Mouse (Mus musculus) midbrain, embryonic 14.5 days (tissue): ENCODE data around the gene Med21. TPM values are rescaled to one million over a fixed set of nuclear protein-coding genes. Genes with fewer than 3 reads are reported as not detected.

Experiments
- ATAC-seq: fragments of 200-750 bp; cut with Nextera tagmentation; 2 replicates; pipeline ENCODE4 v1.8.0; 2017; ENCODE audit warnings: moderate number of reproducible peaks, moderate library complexity; ENCODE audit not compliant: low FRiP score, low TSS enrichment
- DNase-seq: peaks from one replicate; pipeline ENCODE4 v3.0.0-alpha.2; 2015
- H3K27ac ChIP-seq: fragments of 300-500 bp; sonication (generic); replicated peaks from 2 replicates; pipeline ENCODE4 v1.5.1; 2014; ENCODE audit warnings: mild to moderate bottlenecking, low read depth, low read length, moderate library complexity
- H3K27me3 ChIP-seq: fragments of 300-500 bp; sonication (generic); 2 replicates; pipeline ENCODE4 v1.6.1; 2014; ENCODE audit warnings: low read length, control low read depth, mixed read lengths; ENCODE audit not compliant: control insufficient read depth, insufficient read depth
- H3K36me3 ChIP-seq: fragments of 300-500 bp; sonication (generic); 2 replicates; pipeline ENCODE4 v1.6.1; 2014; ENCODE audit warnings: low read length, control low read depth; ENCODE audit not compliant: control insufficient read depth, insufficient read depth
- H3K4me1 ChIP-seq: fragments of 300-500 bp; sonication (generic); 2 replicates; pipeline ENCODE4 v1.6.1; 2014; ENCODE audit warnings: mild to moderate bottlenecking, antibody characterized with exemption, low read length, control low read depth; ENCODE audit not compliant: control insufficient read depth, insufficient read depth
- H3K4me2 ChIP-seq: fragments of 300-500 bp; sonication (generic); 2 replicates; pipeline ENCODE4 v1.6.1; 2014; ENCODE audit warnings: mild to moderate bottlenecking, low read length, moderate library complexity
- H3K4me3 ChIP-seq: fragments of 300-500 bp; sonication (generic); replicated peaks from 2 replicates; pipeline ENCODE4 v1.5.1; 2014; ENCODE audit warnings: low read depth, low read length
- H3K9ac ChIP-seq: fragments of 300-500 bp; sonication (generic); replicated peaks from 2 replicates; pipeline ENCODE4 v1.6.1; 2014; ENCODE audit warnings: mild to moderate bottlenecking, low read length, moderate library complexity
- H3K9me3 ChIP-seq: fragments of 300-500 bp; sonication (generic); 2 replicates; pipeline ENCODE4 v1.6.1; 2016; ENCODE audit warnings: low read length, control low read depth, mixed read lengths; ENCODE audit not compliant: control insufficient read depth
- WGBS: fragments of 180-500 bp; shearing (Covaris S2); extraction: QIAGEN DNeasy Blood & Tissue Kit; methylation state at CpG from one replicate; pipeline ENCODE4 v1.1.7; 2014; 5-methylcytosine and 5-hydroxymethylcytosine counted together
- polyA plus RNA-seq: library from polyadenylated mRNA; unstranded; fragments of >200 nt; fragmentation: Nextera tagmentation; extraction: Ambion mirVana; gene quantifications from 2 replicates; pipeline ENCODE4 v1.2.1, GENCODE M21; 2014

Gene Med21
- polyA plus RNA-seq = 103 and 105 TPM in 2 replicates

DNA sequence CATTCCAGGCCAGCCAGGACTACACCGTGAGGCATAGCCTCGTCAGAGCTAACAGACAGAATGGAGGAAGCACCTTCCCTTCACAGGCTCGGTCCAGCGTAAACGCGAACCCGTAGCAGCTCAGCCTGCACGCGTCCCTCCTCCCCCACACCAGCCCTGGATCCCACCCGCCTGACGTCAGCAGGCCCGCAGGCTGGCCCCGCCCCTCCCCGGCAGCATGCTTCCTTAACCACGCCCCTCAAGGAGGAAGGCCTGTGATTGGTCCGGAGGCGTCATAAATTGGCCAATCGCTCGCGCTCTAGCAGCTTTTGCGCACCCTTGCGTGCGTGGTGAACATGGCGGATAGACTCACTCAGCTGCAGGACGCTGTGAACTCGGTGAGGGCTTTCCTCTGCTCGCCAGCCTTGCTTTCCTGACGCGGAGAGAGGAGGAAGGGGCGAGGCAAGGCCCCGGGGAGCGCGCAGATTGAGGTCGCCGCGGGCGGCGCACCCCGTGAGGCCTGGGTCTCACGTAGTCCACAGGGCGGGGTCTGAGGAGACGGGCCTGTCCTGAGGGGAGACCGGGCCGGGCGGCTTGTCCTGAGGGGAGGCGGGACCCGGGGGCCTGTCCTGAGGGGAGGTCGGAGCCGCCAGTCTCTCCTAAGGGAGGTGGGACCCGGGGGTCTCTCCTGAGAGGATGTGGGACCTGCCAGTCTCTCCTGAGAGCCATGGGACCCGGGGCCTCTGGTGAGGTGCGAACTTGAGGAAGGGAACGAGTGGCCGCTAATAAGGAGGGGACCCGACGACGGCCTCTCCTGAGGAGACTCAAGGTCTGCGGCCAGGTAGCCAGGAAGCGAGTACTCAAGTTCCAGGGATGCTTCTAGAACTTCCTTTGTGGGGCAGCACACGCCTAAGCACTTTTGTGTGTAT is at the start of gene Med21, which contains the start of gene Tm7sf3:
Gene Med21, plus strand, starts transcription at position 272 of the 908 bp plus-strand sequence.
Gene Tm7sf3, minus strand, starts transcription at position 549 of the 908 bp plus-strand sequence.
- ATAC-seq = peak; percentile 99

DNA sequence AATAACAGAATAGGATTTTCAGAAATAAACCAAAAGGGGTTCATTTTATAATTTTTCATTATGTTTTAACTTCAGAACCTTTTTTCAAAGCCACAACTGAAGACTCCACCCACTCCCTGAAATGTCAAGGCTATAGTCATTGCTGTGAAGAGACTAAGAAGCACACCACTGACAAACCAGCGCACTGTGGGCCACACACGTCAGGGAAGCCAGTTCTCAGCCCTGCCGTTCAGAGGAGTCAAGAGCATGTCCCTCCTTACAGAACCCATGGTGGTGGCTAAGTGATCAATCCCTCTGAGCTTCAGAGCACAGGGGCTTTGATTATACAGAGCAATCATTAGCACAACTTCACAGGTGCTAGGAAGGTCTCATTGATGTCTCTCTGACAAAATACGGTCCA is 39.7 kb upstream of the Med21 start:
- 87% methylated on average over 4 of the region's 4 CpGs for WGBS

More for the DNA sequence above, at the start of gene Med21, which contains the start of gene Tm7sf3:
- WGBS = under 1% methylated on average over 60 of the region's 60 CpGs
- Histone ChIP-seq H3K4me1 (peaks cover 8% of the 10 kb centered on the region), H3K9ac (peak within 1 kb of the TSS; percentile 71), H3K36me3 (no peaks in the 10 kb centered on the region), H3K4me3 (peak within 1 kb of the TSS; percentile 84), H3K27ac (peak within 1 kb of the TSS; percentile 84), H3K4me2 (peak within 1 kb of the TSS; percentile 82), H3K9me3 (no peaks in the 10 kb centered on the region), H3K27me3 (no peaks in the 10 kb centered on the region)
- peak; percentile 99 for DNase-seq

DNA sequence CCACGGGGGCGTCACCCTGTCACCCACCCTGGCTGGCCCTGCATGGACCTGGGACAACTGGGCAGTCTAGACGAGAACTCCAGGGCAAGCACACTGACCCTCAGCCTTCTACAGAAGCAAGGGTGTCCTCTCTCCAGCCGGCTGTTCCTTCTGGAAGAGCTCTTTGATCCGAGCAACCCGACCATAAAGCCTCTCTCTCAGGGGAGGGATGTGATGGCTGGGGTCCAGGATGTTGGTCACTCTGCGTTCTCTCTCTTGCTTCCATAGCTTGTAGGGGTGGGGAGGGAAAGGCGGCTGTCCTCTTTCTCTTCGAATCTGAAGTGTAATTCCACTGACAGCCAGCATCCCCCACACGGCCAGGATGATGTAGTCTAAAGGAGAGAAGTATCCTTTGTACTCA is 38.7 kb upstream of the Med21 start:
- Histone ChIP-seq H3K4me2 (no peak overlapping the region), H3K4me1 (no peaks in the 10 kb centered on the region), H3K27ac (no peak overlapping the region), H3K36me3 (peaks cover 71% of the 10 kb centered on the region), H3K9ac (no peak overlapping the region), H3K4me3 (no peak overlapping the region), H3K27me3 (no peaks in the 10 kb centered on the region), H3K9me3 (no peaks in the 10 kb centered on the region)
- ATAC-seq (no peak), DNase-seq (no peak)
- 75% methylated on average over 10 of the region's 10 CpGs for WGBS

More for the DNA sequence above, 39.7 kb upstream of the Med21 start:
- Histone ChIP-seq H3K4me1 (no peaks in the 10 kb centered on the region), H3K9me3 (no peaks in the 10 kb centered on the region), H3K9ac (no peak overlapping the region), H3K27ac (no peak overlapping the region), H3K4me3 (no peak overlapping the region), H3K4me2 (no peak overlapping the region), H3K36me3 (peaks cover 74% of the 10 kb centered on the region), H3K27me3 (no peaks in the 10 kb centered on the region)
- ATAC-seq = no peak
- DNase-seq = no peak

DNA sequence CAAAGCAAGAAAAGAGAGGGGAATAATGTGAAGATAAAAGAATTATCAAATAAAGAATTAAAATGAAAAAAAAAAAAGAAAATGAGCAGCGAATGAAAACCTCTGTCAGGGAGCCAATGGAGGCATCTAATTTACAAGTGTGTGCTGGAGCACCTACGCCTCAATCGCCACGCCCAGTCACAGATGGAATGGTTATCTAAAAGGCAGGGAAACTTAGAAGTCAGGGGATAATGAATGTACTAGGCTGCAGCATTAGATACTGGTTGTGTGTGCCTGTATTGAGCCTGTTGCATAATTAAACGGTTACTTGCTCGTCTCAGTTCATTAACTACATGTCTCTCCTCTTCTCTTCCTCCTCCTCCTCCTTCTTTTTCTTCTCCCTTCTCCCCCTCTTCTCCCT is 31.0 kb upstream of the Med21 start:
- Histone ChIP-seq H3K36me3 (peaks cover 61% of the 10 kb centered on the region), H3K27ac (no peak overlapping the region), H3K4me3 (no peak overlapping the region), H3K27me3 (no peaks in the 10 kb centered on the region), H3K9ac (no peak overlapping the region), H3K4me1 (no peaks in the 10 kb centered on the region), H3K4me2 (no peak overlapping the region), H3K9me3 (no peaks in the 10 kb centered on the region)
- DNase-seq (no peak), ATAC-seq (no peak)
- 91% methylated on average over 6 of the region's 6 CpGs for WGBS

DNA sequence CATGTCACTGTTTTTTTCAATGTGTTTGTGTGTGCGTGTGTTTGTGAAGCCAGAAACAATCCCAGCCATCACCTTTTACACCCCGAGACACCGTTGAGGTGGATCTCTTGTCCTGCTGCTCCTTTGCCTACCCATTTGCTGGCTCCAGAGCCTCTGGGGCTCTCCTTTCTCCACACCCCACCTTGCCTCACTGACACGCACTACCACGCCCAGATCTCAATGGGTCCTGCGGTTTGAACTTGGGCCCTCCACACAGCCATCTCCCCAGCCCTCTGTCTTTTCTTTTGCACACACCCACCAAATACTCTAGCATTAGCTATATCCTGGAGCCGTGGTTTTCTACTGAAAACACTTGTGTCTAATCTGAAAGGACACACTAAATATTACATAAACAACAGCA is 30.4 kb upstream of the Med21 start:
- no peak overlapping the region for H3K4me3 ChIP-seq
- ATAC-seq (no peak), DNase-seq (no peak)
- H3K27me3 ChIP-seq = no peaks in the 10 kb centered on the region
- no peak overlapping the region for H3K4me2 ChIP-seq
- peaks cover 59% of the 10 kb centered on the region for H3K36me3 ChIP-seq
- WGBS = 95% methylated on average over 7 of the region's 7 CpGs
- H3K9me3 ChIP-seq = no peaks in the 10 kb centered on the region
- no peaks in the 10 kb centered on the region for H3K4me1 ChIP-seq
- no peak overlapping the region for H3K9ac ChIP-seq
- H3K27ac ChIP-seq = no peak overlapping the region

DNA sequence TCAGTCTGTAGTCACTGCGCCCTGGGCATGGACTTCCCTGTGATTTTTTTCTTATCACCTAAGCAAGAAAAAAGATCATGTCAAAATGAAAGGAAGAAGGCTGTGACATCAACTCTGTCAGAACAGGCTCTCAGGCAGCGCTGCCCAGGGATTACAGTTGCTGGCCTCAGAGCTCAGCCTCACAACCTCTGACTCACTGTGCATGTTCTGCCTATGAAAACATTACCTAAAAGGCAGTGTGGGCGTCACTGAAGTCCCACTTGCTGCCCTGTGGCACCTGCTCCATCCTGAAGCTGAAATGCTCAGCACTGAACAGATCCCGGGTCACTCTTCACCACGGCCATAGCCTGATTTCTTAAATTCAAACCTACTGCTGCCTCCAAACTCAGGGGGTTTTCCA is 29.6 kb upstream of the Med21 start:
- 90% methylated on average over 5 of the region's 5 CpGs for WGBS
- H3K36me3 ChIP-seq = peaks cover 59% of the 10 kb centered on the region
- DNase-seq = no peak

DNA sequence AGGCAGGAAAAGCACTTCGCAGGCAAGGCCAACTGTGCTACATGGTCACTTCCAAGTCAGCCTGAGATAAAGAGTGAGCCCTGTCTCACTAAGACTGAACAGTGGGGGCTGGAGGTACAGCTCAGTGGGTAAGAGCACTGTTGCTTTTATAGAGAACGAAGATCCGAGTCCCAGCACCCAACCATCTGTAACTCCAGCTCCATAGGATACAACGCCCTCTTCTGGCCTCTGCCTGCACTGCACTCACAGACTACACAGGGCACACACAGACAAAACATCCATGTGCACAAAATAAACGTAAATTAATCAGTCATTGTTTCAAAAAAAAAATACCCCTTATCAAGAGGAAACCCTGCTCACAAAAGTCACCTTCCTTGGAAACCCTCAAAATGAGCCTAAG is 28.4 kb upstream of the Med21 start:
- no peak overlapping the region for H3K4me2 ChIP-seq
- H3K27me3 ChIP-seq = no peaks in the 10 kb centered on the region
- WGBS = 93% methylated on average over 5 of the region's 5 CpGs
- no peaks in the 10 kb centered on the region for H3K9me3 ChIP-seq
- no peaks in the 10 kb centered on the region for H3K4me1 ChIP-seq
- H3K36me3 ChIP-seq = peaks cover 65% of the 10 kb centered on the region
- H3K4me3 ChIP-seq = no peak overlapping the region
- no peak overlapping the region for H3K9ac ChIP-seq
- no peak overlapping the region for H3K27ac ChIP-seq
- ATAC-seq (no peak), DNase-seq (no peak)

More for the DNA sequence above, 29.6 kb upstream of the Med21 start:
- no peak overlapping the region for H3K27ac ChIP-seq
- H3K27me3 ChIP-seq = no peaks in the 10 kb centered on the region
- no peak overlapping the region for H3K4me3 ChIP-seq
- no peak for ATAC-seq
- H3K4me2 ChIP-seq = no peak overlapping the region
- no peak overlapping the region for H3K9ac ChIP-seq
- no peaks in the 10 kb centered on the region for H3K9me3 ChIP-seq
- no peaks in the 10 kb centered on the region for H3K4me1 ChIP-seq

DNA sequence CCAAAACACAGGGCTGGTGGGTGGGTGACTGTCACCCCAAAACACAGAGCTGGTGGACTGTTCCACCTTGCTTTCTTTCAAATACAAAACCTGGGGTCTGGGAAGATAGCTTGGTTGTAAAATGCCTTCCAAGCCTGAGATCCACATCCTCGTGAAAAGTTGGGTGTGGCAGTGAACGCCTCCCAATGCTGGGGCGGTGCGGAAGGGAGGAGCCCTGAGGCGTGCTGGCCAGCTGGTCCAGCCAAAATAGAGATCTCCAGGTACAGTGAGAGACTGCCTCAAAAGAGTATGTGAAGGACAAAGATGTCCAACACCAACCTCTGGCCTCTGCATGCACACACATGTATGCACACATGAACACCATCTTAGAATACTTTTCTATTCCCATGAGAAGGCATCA is 27.8 kb upstream of the Med21 start:
- Histone ChIP-seq H3K4me1 (no peaks in the 10 kb centered on the region), H3K4me3 (no peak overlapping the region), H3K27me3 (no peaks in the 10 kb centered on the region), H3K27ac (no peak overlapping the region), H3K9me3 (no peaks in the 10 kb centered on the region), H3K36me3 (peaks cover 59% of the 10 kb centered on the region), H3K9ac (no peak overlapping the region), H3K4me2 (no peak overlapping the region)
- DNase-seq (no peak), ATAC-seq (no peak)
- WGBS = 99% methylated on average over 5 of the region's 5 CpGs

DNA sequence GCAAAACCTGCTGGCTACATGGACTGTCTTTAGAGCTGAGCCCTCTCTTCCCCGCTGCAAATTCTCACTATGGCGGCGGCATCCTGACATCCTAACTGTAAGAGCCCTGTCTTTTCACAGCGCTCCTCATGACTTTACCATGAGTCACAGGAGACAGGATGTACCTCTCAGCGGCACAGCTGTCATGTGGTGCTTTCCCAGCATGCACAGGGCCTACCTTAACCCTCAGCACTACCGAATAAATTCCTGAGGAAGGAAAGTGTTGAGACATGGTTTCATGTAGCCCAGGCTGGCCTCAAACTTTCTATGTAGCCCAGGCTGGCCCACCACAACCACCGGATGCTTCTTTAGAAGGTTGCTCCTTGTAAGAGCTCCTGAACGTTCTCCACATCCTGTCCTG is 26.5 kb upstream of the Med21 start:
- no peak for ATAC-seq
- Histone ChIP-seq H3K27ac (no peak overlapping the region), H3K9ac (no peak overlapping the region), H3K4me2 (no peak overlapping the region), H3K36me3 (peaks cover 55% of the 10 kb centered on the region), H3K27me3 (no peaks in the 10 kb centered on the region), H3K4me3 (no peak overlapping the region), H3K4me1 (no peaks in the 10 kb centered on the region), H3K9me3 (no peaks in the 10 kb centered on the region)
- DNase-seq = no peak
- WGBS = 95% methylated on average over 8 of the region's 8 CpGs
